Mouse (Mus musculus) urinary bladder, adult 18-20 months (tissue): ENCODE data around the gene Sh3bgrl2.

Source experiments
- DNase-seq, 2 experiments: peaks; one replicate each; pipeline ENCODE4 v3.0.0; 2022; ENCODE audit warnings: low spot score in 2 of 2, mixed read lengths in 2 of 2

Sh3bgrl2 gene

GRCm38 (mm10) chr9:83560670-83561069, 12.5 kb downstream of the Sh3bgrl2 start:
- no peak for DNase-seq

DNA sequence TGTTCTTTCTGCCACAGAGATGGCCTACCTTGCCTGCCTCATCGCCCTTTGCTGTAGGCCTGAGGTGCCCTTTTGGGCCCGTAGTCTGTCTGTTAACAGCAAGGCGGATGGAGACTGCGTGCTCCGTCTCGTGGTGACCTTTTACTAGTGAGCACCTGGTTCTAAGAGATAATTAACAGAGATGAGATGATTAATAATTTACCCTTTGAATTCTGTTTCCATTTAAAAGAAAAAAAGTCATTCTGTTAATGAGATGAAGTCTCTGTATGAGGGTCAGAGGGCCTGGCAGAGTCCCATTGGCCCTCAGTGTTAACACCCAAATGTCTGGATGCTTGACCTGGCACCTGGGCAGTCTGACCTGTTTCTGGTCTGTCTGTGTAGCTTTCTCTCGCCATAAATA, 14.8 kb downstream of the Sh3bgrl2 start:
- DNase-seq = no peak

DNA sequence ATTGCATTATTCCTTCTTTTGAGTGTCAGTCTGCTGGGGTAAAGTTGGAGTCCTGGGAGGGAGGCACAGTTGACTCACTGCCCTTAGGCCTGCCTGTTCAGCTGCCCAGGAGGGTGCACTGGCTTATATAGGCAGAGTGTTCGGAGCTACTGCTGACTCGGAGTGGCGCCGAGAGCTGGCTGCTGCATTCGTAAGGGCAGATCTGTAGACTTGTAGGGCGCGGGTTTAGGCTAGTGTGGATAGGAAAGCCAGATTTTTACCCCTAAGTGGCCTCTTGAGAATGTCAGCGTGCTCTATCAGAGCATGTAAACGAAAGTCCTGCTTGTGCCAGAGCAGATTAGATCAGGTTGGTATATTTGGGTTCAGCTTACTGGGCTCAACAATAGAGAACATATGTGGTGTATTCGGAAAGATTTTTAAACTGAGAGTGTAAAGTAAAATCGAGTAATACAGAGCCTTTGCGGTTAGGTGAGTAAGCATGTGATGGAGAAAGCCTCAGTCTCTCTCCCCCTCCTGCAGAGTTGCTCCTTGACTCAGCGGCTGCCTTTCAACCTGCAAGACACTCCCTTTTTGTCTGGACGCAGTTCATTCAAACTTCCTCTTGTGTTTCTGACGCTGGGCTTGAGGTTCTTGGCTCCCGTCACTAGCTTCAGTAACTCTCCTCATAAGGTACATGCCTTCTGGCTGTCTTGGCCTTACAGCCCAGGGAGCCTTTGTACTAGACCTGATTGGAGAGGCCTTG, 15.9 kb downstream of the Sh3bgrl2 start:
- DNase-seq = no peak

DNA sequence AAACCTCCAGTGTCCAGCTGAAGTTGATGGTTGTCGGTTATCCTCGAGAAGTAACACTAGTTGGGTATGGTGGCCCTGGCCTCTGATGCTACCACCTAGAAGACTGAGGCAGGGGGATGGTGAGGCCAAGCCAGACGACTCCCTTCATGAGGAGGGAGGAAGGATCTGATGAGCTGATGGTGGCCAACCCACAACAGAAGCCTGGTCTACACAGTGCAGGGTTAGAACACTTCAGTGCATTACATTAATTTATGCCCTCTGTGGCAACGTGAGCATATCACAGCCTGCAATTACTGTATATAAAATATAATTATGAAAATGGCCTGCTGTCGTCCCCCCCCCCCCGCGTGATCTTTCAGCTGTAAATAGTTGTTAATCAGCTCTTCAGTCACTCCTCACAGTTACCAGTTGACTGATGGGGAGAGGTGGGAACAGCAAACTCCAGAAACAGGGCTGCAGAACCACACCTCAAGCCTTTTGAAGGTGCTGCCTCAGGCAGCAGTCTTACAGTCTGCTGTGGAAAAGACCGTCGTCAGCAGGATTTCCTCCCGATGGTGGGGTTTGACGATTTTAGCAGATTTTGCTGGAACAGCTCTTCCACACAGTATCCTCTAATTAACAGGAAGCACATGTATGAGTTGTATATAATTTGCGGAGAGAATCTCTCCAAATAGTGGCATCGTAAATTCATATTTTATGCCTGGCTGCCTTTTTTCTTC, 17.0 kb downstream of the Sh3bgrl2 start:
- DNase-seq = no peak

DNA sequence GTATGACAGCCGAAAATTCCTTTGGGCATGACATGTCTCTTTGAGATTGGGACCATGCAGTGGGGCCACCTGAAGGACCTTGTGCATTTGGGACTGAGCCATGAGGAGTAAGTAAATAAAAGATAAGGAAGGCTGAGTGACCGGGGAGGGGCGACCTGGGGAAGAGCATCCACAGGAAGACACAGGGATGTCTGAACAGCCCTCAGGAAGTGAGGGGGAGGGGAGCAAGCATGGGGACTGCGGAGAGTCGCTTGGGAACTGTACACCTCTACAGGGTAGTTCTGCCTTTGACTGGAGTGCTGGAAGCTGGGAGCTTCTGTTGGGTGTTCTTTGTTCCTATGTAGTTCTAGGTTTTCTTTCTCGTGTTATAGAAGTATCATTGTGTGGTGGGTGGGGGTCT, 18.0 kb downstream of the Sh3bgrl2 start:
- no peak for DNase-seq

- no peak for DNase-seq
These were observed 20.0 kb downstream of the Sh3bgrl2 start for GRCm38 (mm10) chr9:83568125-83568524.

DNA sequence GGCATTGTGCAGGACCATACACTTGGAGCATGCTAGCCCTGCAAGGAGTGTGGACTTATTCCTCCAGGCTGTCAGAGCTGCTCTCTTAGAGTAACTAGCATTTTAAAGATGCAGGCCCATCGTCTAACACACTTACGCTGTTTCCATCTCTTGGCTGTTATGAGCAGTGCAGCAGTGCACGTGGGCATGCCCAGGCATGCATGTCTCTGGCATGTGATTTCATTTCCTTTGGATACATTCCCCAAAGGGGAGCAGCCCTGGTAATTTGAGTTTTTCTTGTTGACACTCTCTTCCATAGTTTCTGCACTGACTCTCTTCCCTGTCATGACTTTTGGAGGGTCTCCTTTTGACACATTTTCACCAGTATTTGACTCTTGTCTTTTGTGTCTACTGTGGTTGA, 20.8 kb downstream of the Sh3bgrl2 start:
- DNase-seq = no peak

DNA sequence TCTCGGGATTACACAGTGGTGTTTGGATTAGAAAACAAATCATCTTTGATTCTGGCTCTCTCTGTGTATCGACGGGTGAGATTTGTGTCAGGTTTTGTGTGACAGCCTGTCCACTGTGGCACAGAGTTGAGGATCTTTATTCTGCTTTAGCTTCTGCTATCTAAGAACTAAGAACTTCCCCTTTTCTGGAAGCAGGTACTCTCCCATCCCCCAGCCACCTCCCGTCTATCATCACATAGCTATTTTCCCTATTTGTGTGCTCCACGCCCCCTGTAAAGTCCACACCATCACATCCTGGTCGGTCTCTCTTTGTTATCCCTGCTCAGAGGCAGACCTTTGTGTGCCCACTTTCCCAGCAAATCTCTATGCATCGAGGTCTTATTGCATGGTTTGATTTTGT, 21.8 kb downstream of the Sh3bgrl2 start:
- no peak for DNase-seq

DNA sequence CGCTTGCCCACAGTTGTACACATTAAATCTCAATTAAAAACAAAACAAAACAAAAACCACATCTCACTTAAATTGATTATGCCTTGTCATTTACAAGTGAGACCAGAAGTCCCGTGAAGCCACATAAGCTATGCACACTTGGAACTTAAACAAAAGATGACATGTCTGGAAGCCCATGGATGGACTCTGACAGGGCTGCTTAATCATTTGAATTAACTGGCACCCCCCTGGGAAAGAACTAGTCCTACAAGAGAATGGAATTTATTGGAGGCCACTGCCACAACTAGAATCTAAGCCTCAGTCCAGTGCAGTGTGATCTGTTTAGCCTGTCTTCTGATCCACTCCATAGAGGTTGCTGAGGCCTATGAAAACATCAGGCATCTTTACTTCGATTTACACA, 23.2 kb downstream of the Sh3bgrl2 start:
- DNase-seq = no peak

DNA sequence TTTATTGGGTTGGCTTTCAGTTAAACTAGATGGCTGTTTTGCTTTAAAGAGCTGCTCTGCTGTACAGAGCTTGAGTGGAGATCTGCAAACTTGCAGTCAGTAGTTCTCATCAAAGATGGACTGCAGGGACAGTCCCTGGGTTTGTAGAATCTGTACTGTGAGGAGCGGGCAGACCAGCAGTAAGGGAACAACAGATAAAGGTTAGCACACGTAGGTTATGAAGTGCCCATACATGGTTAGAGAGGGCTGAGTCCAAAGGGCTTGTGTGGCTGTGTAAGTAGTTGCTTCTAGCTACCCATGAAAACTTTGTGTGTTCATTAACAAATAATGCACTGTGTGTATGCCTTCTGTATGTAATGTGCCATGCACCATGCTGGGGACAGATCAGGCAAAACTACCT, 24.2 kb downstream of the Sh3bgrl2 start:
- DNase-seq = no peak

DNA sequence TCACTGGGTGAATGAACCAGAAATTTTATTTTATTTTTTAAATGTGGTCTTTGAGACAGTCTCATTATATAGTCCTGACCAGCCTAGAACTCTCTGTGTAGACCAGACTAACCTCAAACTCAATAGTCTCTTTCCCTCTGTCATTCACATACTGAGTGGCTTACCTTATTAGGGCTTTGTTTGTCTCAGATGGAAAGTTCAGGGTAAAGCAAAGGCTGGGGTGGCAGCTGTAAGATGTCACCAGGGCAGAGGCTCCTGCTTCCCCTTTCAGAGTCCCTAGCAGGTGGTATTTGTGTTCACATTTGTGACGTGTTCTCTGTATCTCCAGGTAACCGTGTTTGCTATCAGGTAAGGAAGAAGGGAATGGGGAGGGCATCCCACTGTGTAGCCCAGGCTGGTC, 24.7 kb downstream of the Sh3bgrl2 start:
- DNase-seq = no peak

DNA sequence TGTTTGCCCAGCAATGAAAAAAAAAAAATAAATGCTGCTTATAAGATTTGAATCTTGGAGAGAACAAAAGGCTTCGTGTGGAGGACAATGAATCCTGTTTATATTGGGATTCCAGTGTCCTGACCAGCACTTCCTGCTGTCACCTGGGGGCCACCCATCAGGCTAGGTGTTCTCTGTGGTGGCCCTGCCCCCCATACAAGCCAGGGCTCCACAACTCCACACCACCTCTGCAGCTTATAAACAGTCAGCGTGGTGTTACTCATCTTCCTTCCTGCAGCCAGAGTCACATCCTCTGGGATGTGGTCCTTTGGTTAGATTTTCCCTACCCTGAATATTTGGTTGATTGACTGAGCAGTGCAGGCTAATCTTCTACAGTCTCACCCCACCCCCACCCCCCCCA, 25.5 kb downstream of the Sh3bgrl2 start:
- DNase-seq = no peak

GRCm38 (mm10) chr9:83575403-83575802, 27.3 kb downstream of the Sh3bgrl2 start:
- no peak for DNase-seq

DNA sequence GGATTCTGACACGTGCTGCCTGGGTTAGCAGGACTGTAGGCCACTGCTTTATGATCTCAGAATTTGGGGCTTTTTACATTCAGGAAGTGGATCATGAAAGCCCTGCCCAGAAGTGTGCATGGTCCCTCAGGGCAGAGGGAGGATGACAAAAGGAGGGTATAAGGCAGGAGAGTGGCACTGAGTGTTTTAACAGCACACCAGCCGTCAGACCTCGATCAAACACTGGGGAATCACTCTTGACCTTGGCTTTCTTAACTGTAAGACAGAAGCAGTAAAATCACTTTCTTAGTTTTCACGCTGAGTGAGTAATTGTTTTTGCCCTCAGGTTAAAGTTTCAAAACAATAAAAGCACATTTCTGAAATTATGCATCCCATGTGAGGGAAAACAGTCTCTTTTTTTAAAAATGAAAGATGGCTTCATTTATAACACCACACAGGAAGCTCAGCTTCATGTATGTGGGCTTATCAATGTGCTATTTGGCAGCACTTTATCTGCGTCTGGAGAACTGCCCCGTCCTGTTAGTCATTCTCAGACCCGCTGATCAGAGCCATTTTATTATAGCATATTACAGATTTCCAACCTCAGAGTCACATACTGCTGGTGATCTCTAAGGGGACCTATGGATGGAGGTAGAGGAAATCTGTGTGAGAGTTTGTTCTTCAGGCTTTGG, 28.0 kb downstream of the Sh3bgrl2 start:
- no peak for DNase-seq

GRCm38 (mm10) chr9:83576689-83577057, 28.5 kb downstream of the Sh3bgrl2 start:
- no peak for DNase-seq

GRCm38 (mm10) chr9:83577260-83577659, 29.1 kb downstream of the Sh3bgrl2 start:
- DNase-seq = no peak

- DNase-seq = no peak
These were observed 30.9 kb downstream of the Sh3bgrl2 start for GRCm38 (mm10) chr9:83579049-83579448.

- no peak for DNase-seq
These were observed 34.6 kb downstream of the Sh3bgrl2 start for GRCm38 (mm10) chr9:83582748-83583147.

GRCm38 (mm10) chr9:83586316-83587050, 38.4 kb downstream of the Sh3bgrl2 start:
- DNase-seq = no peak

DNA sequence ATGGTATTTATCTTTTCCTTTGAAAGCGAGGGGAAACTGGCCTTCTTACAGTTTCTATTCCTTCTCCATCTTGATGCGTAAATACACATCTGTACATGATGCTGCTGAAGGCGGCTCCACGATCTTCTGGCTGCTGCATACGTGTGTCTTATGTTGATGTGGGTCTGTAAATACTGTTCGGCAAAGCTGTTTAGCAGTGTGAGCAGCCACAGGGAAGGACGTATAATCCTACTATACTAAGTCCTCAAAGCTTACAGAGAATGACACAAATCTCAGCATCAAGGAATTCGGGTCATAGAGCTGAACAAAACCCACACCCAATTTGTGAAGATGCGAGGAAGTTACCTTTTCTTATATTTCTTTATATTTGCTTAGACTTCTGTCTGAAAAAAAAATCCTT, 39.0 kb downstream of the Sh3bgrl2 start:
- no peak for DNase-seq

DNA sequence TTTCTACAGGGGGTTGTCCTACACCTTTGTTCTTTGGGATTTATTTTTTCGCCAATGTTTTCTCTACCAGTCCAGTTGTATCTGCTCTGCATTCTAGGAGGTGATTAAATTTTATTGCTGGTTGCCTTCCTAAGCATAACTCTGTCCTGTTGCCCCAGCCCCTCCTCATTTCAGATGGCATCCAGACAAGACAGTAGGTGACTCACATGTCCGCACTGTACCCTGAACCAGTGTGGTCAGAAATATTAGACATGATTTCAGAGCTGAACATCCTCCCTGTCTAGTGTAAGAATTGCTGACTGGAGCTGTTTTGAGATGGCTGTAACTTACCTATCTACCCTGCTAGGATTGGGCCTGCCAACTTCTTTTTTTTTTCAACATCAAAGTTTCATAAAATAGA, 40.9 kb downstream of the Sh3bgrl2 start:
- no peak for DNase-seq
